Mouse (Mus musculus): ENCODE measurements around the gene Gm20547. TPM values are rescaled to one million over a fixed set of nuclear protein-coding genes. Genes with fewer than 3 reads are reported as not detected.
"Not testable (repeated sequence)": the region's sequence is repeated elsewhere in the genome, so short reads cannot be mapped to it uniquely, and the experiment has no call there.

Gene Gm20547
- polyA plus RNA-seq, 1 experiment from 2014 or later: 0.18 TPM

GRCm38 (mm10) chr17:34814818-34815370 is 66.9 kb downstream of the Gm20547 start:
- no peaks in the 10 kb centered on the region for H3K4me1 ChIP-seq (replicated peaks)
- no peaks in the 10 kb centered on the region for H3K9me3 ChIP-seq
- no peak overlapping the region for H3K4me3 ChIP-seq (replicated peaks)
- no peak overlapping the region for H3K4me2 ChIP-seq
- no peaks in the 10 kb centered on the region for H3K36me3 ChIP-seq
- no peak overlapping the region for H3K27ac ChIP-seq
- H3K27me3 ChIP-seq: no peaks in the 10 kb centered on the region
- no peak for ATAC-seq (ENCODE audit: insufficient number of reproducible peaks, insufficient read depth, low FRiP score, low TSS enrichment, low read depth)
- no peak overlapping the region for H3K9ac ChIP-seq (replicated peaks)
- WGBS: 83% methylated on average over 7 of the region's 7 CpGs

GRCm38 (mm10) chr17:34813747-34814146 is 68.1 kb downstream of the Gm20547 start:
- H3K9me3 ChIP-seq; H3K27ac ChIP-seq; H3K4me1 ChIP-seq (replicated peaks); H3K9ac ChIP-seq (replicated peaks); ATAC-seq (ENCODE audit: insufficient number of reproducible peaks, insufficient read depth, low FRiP score, low TSS enrichment, low read depth); H3K36me3 ChIP-seq; H3K4me3 ChIP-seq (replicated peaks); H3K4me2 ChIP-seq; H3K27me3 ChIP-seq: not testable (repeated sequence)
- WGBS: 60% methylated on average over 12 of the region's 12 CpGs

GRCm38 (mm10) chr17:34811275-34811674 is 70.6 kb downstream of the Gm20547 start:
- ATAC-seq (ENCODE audit: insufficient number of reproducible peaks, insufficient read depth, low FRiP score, low TSS enrichment, low read depth): no peak
- Histone ChIP-seq H3K4me1 (replicated peaks) (no peaks in the 10 kb centered on the region), H3K9ac (replicated peaks) (no peak overlapping the region), H3K27ac (no peak overlapping the region), H3K4me3 (replicated peaks) (no peak overlapping the region), H3K4me2 (no peak overlapping the region), H3K27me3 (no peaks in the 10 kb centered on the region), H3K36me3 (no peaks in the 10 kb centered on the region), H3K9me3 (no peaks in the 10 kb centered on the region)
- 73% methylated on average over 15 of the region's 15 CpGs for WGBS

- H3K9ac ChIP-seq (replicated peaks); H3K4me1 ChIP-seq (replicated peaks); ATAC-seq (ENCODE audit: insufficient number of reproducible peaks, insufficient read depth, low FRiP score, low TSS enrichment, low read depth); H3K4me3 ChIP-seq (replicated peaks); H3K27me3 ChIP-seq; H3K9me3 ChIP-seq; H3K4me2 ChIP-seq; H3K36me3 ChIP-seq; H3K27ac ChIP-seq: not testable (repeated sequence)
- 78% methylated on average over 8 of the region's 8 CpGs for WGBS
Measured at GRCm38 (mm10) chr17:34810811-34811210, 71.0 kb downstream of the Gm20547 start.

GRCm38 (mm10) chr17:34810411-34810810 is 71.4 kb downstream of the Gm20547 start:
- 91% methylated on average over 5 of the region's 5 CpGs for WGBS
- not testable (repeated sequence) for H3K27ac ChIP-seq; H3K4me3 ChIP-seq (replicated peaks); H3K27me3 ChIP-seq; H3K36me3 ChIP-seq; H3K9ac ChIP-seq (replicated peaks); ATAC-seq (ENCODE audit: insufficient number of reproducible peaks, insufficient read depth, low FRiP score, low TSS enrichment, low read depth); H3K4me2 ChIP-seq; H3K9me3 ChIP-seq; H3K4me1 ChIP-seq (replicated peaks)

GRCm38 (mm10) chr17:34808599-34809205 is 73.1 kb downstream of the Gm20547 start:
- no peak for ATAC-seq (ENCODE audit: insufficient number of reproducible peaks, insufficient read depth, low FRiP score, low TSS enrichment, low read depth)
- Histone ChIP-seq H3K9me3 (peaks cover 6% of the 10 kb centered on the region), H3K4me3 (replicated peaks) (no peak overlapping the region), H3K9ac (replicated peaks) (no peak overlapping the region), H3K27me3 (no peaks in the 10 kb centered on the region), H3K27ac (no peak overlapping the region), H3K4me2 (no peak overlapping the region), H3K36me3 (no peaks in the 10 kb centered on the region), H3K4me1 (replicated peaks) (no peaks in the 10 kb centered on the region)
- WGBS: 85% methylated on average over 6 of the region's 6 CpGs

GRCm38 (mm10) chr17:34807176-34807575 is 74.7 kb downstream of the Gm20547 start:
- no peaks in the 10 kb centered on the region for H3K27me3 ChIP-seq
- no peak for ATAC-seq (ENCODE audit: insufficient number of reproducible peaks, insufficient read depth, low FRiP score, low TSS enrichment, low read depth)
- no peak overlapping the region for H3K9ac ChIP-seq (replicated peaks)
- H3K4me3 ChIP-seq (replicated peaks): no peak overlapping the region
- no peaks in the 10 kb centered on the region for H3K36me3 ChIP-seq
- 70% methylated on average over 3 of the region's 3 CpGs for WGBS
- no peak overlapping the region for H3K4me2 ChIP-seq
- H3K27ac ChIP-seq: no peak overlapping the region
- no peaks in the 10 kb centered on the region for H3K4me1 ChIP-seq (replicated peaks)
- H3K9me3 ChIP-seq: peaks cover 6% of the 10 kb centered on the region

Small RNA genes lying within 50 kb of the gene (microRNA-seq; reads per million reads assigned to microRNA genes)
- gene Mir6970 (0.70 reads per million), gene Mir6971 (1.9 reads per million), gene Mir6972 (not detected)

Other genes starting within 250 kb of the Gm20547 start
- gene Fkbpl, start 237.3 kb downstream of the Gm20547 start, polyA plus RNA-seq (2016; fragmentation: Nextera tagmentation; extraction: Ambion mirVana): 14.0 and 19.5 TPM in 2 replicates
- gene Atf6b, start 234.9 kb downstream of the Gm20547 start, polyA plus RNA-seq (2016; fragmentation: Nextera tagmentation; extraction: Ambion mirVana): 94.8 and 103 TPM in 2 replicates
- gene Tnxb, start 211.5 kb downstream of the Gm20547 start, polyA plus RNA-seq (2016; fragmentation: Nextera tagmentation; extraction: Ambion mirVana): not detected in 2 replicates
- gene C4b, start 138.2 kb downstream of the Gm20547 start, polyA plus RNA-seq (2016; fragmentation: Nextera tagmentation; extraction: Ambion mirVana): not detected in 2 replicates
- gene Cyp21a1, start 77.5 kb downstream of the Gm20547 start, polyA plus RNA-seq (2016; fragmentation: Nextera tagmentation; extraction: Ambion mirVana): not detected in 2 replicates
- 24.9 and 26.2 TPM in 2 replicates for gene Stk19, start 45.1 kb downstream of the Gm20547 start, polyA plus RNA-seq (2016; fragmentation: Nextera tagmentation; extraction: Ambion mirVana)
- 70.8 and 81.7 TPM in 2 replicates for gene Dxo, start 45.0 kb downstream of the Gm20547 start, polyA plus RNA-seq (2016; fragmentation: Nextera tagmentation; extraction: Ambion mirVana)
- 58.3 and 65.7 TPM in 2 replicates for gene Skiv2l, start 31.8 kb downstream of the Gm20547 start, polyA plus RNA-seq (2016; fragmentation: Nextera tagmentation; extraction: Ambion mirVana)
- gene Nelfe, start 31.7 kb downstream of the Gm20547 start, polyA plus RNA-seq (2016; fragmentation: Nextera tagmentation; extraction: Ambion mirVana): 125 and 134 TPM in 2 replicates
- 1.4 and 3.0 TPM in 2 replicates for gene Cfb, start 19.5 kb downstream of the Gm20547 start, polyA plus RNA-seq (2016; fragmentation: Nextera tagmentation; extraction: Ambion mirVana)
- gene Zbtb12, start 2.6 kb downstream of the Gm20547 start, polyA plus RNA-seq (2016; fragmentation: Nextera tagmentation; extraction: Ambion mirVana): 9.3 and 10.8 TPM in 2 replicates
- 0.84 and 1.1 TPM in 2 replicates for gene C2, start 16.2 kb upstream of the Gm20547 start, polyA plus RNA-seq (2016; fragmentation: Nextera tagmentation; extraction: Ambion mirVana)
- 114 TPM in 2 replicates for gene Ehmt2, start 16.4 kb upstream of the Gm20547 start, polyA plus RNA-seq (2016; fragmentation: Nextera tagmentation; extraction: Ambion mirVana)
- not detected in 2 replicates for gene Slc44a4, start 32.4 kb upstream of the Gm20547 start, polyA plus RNA-seq (2016; fragmentation: Nextera tagmentation; extraction: Ambion mirVana)
- 16.2 and 18.9 TPM in 2 replicates for gene Neu1, start 49.2 kb upstream of the Gm20547 start, polyA plus RNA-seq (2016; fragmentation: Nextera tagmentation; extraction: Ambion mirVana)
- gene Hspa1b, start 77.2 kb upstream of the Gm20547 start, polyA plus RNA-seq (2016; fragmentation: Nextera tagmentation; extraction: Ambion mirVana): 0.19 TPM in 1 of 2 replicates, not detected in the other
- gene Gm20481, start 87.9 kb upstream of the Gm20547 start, polyA plus RNA-seq (2016; fragmentation: Nextera tagmentation; extraction: Ambion mirVana): not detected in 2 replicates
- 1.9 and 2.0 TPM in 2 replicates for gene Hspa1a, start 90.1 kb upstream of the Gm20547 start, polyA plus RNA-seq (2016; fragmentation: Nextera tagmentation; extraction: Ambion mirVana)
- gene Hspa1l, start 90.7 kb upstream of the Gm20547 start, polyA plus RNA-seq (2016; fragmentation: Nextera tagmentation; extraction: Ambion mirVana): 1.0 and 1.1 TPM in 2 replicates
- 222 and 234 TPM in 2 replicates for gene Lsm2, start 99.8 kb upstream of the Gm20547 start, polyA plus RNA-seq (2016; fragmentation: Nextera tagmentation; extraction: Ambion mirVana)
- gene Vars, start 118.9 kb upstream of the Gm20547 start, polyA plus RNA-seq (2016; fragmentation: Nextera tagmentation; extraction: Ambion mirVana): 169 and 171 TPM in 2 replicates
- 0.10 and 0.13 TPM in 2 replicates for gene Vwa7, start 134.5 kb upstream of the Gm20547 start, polyA plus RNA-seq (2016; fragmentation: Nextera tagmentation; extraction: Ambion mirVana)
- gene Sapcd1, start 146.0 kb upstream of the Gm20547 start, polyA plus RNA-seq (2016; fragmentation: Nextera tagmentation; extraction: Ambion mirVana): 3.2 and 3.3 TPM in 2 replicates
- gene Msh5, start 164.7 kb upstream of the Gm20547 start, polyA plus RNA-seq (2016; fragmentation: Nextera tagmentation; extraction: Ambion mirVana): 2.9 and 3.4 TPM in 2 replicates
- gene Clic1, start 167.9 kb upstream of the Gm20547 start, polyA plus RNA-seq (2016; fragmentation: Nextera tagmentation; extraction: Ambion mirVana): 194 and 195 TPM in 2 replicates
- 489 and 492 TPM in 2 replicates for gene Ddah2, start 177.0 kb upstream of the Gm20547 start, polyA plus RNA-seq (2016; fragmentation: Nextera tagmentation; extraction: Ambion mirVana)
- not detected in 2 replicates for gene Ly6g6c, start 183.3 kb upstream of the Gm20547 start, polyA plus RNA-seq (2016; fragmentation: Nextera tagmentation; extraction: Ambion mirVana)
- 0.68 and 0.76 TPM in 2 replicates for gene Mpig6b, start 184.1 kb upstream of the Gm20547 start, polyA plus RNA-seq (2016; fragmentation: Nextera tagmentation; extraction: Ambion mirVana)
- gene Ly6g6e, start 194.9 kb upstream of the Gm20547 start, polyA plus RNA-seq (2016; fragmentation: Nextera tagmentation; extraction: Ambion mirVana): 1.3 and 2.5 TPM in 2 replicates
- gene Ly6g6d, start 196.0 kb upstream of the Gm20547 start, polyA plus RNA-seq (2016; fragmentation: Nextera tagmentation; extraction: Ambion mirVana): 0.68 and 1.0 TPM in 2 replicates
- gene Ly6g6f, start 203.6 kb upstream of the Gm20547 start, polyA plus RNA-seq (2016; fragmentation: Nextera tagmentation; extraction: Ambion mirVana): 0.44 and 0.66 TPM in 2 replicates
- 74.5 and 75.3 TPM in 2 replicates for gene Abhd16a, start 207.2 kb upstream of the Gm20547 start, polyA plus RNA-seq (2016; fragmentation: Nextera tagmentation; extraction: Ambion mirVana)
- gene Ly6g5c, start 226.2 kb upstream of the Gm20547 start, polyA plus RNA-seq (2016; fragmentation: Nextera tagmentation; extraction: Ambion mirVana): not detected in 2 replicates
- gene Ly6g5b, start 233.4 kb upstream of the Gm20547 start, polyA plus RNA-seq (2016; fragmentation: Nextera tagmentation; extraction: Ambion mirVana): 1.1 and 1.3 TPM in 2 replicates
- gene Gpank1, start 239.4 kb upstream of the Gm20547 start, polyA plus RNA-seq (2016; fragmentation: Nextera tagmentation; extraction: Ambion mirVana): 22.4 and 23.7 TPM in 2 replicates
- gene Csnk2b, start 240.0 kb upstream of the Gm20547 start, polyA plus RNA-seq (2016; fragmentation: Nextera tagmentation; extraction: Ambion mirVana): 266 and 270 TPM in 2 replicates
- 7.1 and 10.1 TPM in 2 replicates for gene D17H6S53E, start 244.3 kb upstream of the Gm20547 start, polyA plus RNA-seq (2016; fragmentation: Nextera tagmentation; extraction: Ambion mirVana)